Mouse (Mus musculus): ENCODE measurements at regions not wholly inside any gene's neighbourhood (a gene's known extent, or its start where the extent isn't known, plus 50 kb on each side); places are given as distances from the start of the nearest gene placed in this dataset.

DNA sequence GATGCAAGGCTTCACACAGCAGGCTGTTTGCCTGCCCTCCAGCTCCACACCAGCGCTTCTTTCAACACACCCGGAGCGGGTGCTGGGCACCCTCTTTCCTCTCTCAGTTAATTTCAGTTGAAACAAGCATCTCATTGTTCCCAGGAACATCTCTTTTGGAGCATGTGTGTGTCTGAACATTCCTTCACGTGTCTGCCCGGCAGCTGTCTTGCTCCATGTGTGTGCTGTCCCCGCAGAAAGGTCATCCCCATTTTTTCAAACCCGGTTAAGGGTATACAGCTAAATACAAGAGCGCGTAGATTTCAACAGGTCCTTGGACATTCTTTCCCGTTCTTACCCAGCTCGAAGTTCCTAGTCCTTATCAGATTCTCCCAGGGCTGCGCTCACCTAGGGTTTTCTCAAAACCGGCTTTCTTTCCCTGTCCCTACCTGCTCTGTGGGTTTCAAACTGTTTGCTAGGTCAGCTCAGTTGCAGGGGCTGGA, 152.0 kb upstream of the Arid2 start:
- TF ChIP-seq CTCF (IDR thresholded peaks at IDR 0.05; ENCODE audit: borderline replicate concordance, insufficient read depth, low read length) = no peak
- TF ChIP-seq POLR2A (IDR thresholded peaks at IDR 0.05; ENCODE audit: low read depth, low read length) = no peak

Measured in embryonic fibroblast, embryonic 13.5 days (primary cell).